Mouse (Mus musculus) erythroblast, embryonic 14.5 days (primary cell): ENCODE measurements around the gene B230217C12Rik.

Experiments
- GATA1 ChIP-seq: IDR thresholded peaks from 2 replicates; pipeline ENCODE4 v1.6.1; 2012; ENCODE audit warnings: low read length, inconsistent platforms, mixed read lengths
- TAL1 ChIP-seq: IDR thresholded peaks from 3 replicates; pipeline ENCODE4 v1.6.1; 2012; ENCODE audit warnings: low read length, inconsistent platforms, mixed read lengths

DNA sequence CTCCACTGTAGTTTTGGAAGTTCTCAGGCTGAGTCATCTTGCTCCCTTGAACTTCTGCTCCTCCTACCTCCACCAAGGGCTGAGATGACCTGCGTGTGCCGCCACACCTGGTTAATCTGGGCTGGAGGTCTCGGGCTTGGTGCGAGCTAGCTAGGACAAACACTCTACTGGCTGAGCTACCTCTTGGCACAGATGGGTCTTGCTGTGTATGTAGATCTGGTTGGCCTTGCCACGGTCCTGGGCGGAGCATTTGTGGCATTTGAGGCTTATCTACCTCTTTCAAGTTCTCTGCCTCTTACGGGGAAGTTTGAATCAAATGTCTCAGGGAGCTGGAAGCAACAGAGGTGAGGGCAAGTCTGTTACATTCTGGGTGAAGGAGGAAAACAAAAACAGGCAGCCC, 30.2 kb upstream of the B230217C12Rik start:
- TF ChIP-seq TAL1 (no peak), GATA1 (no peak)
